In genomic region chr2:91947397-91948150, GRCm38 (mm10) we compare ENCODE assay signal across 8 mouse cellular contexts. TPM values are rescaled to one million over a fixed set of nuclear protein-coding genes. Genes with fewer than 3 reads are reported as not detected.
A peak's percentile ranks its signal among the peaks of the same experiment; 100 is the strongest.
DNase-seq lines count a peak whose midpoint lies in the region; ATAC-seq lines count a peak whose summit lies in the region.

No protein-coding gene starts in this region.

- peaks cover 61% of the 10 kb centered on the region for H3K36me3 ChIP-seq in erythroblast, embryonic 14.5 days (ENCODE audit: control insufficient read depth)
- peaks cover 9% of the 10 kb centered on the region for H3K36me3 ChIP-seq in hindbrain, embryonic 10.5 days
- H3K36me3 ChIP-seq in lung, embryonic 16.5 days (ENCODE audit: control insufficient read depth, insufficient read depth, low read length) = no peaks in the 10 kb centered on the region
- no peaks in the 10 kb centered on the region for H3K36me3 ChIP-seq in stomach, embryonic 15.5 days

- intact Hi-C loops in heart, postnatal 14 days (cut with DNase I) = no loop called here

- peak overlapping the region; percentile 61 for H3K4me3 ChIP-seq in erythroblast, embryonic 14.5 days (replicated peaks)
- peak overlapping the region; percentile 3; the same call in 1 of the 2 replicates for H3K4me3 ChIP-seq in hindbrain, embryonic 10.5 days
- no peak overlapping the region for H3K4me3 ChIP-seq in lung, embryonic 16.5 days (ENCODE audit: low read length)
- no peak overlapping the region for H3K4me3 ChIP-seq in stomach, embryonic 15.5 days (replicated peaks)

- 58% methylated on average over 11 of the region's 11 CpGs for WGBS in hindbrain, embryonic 10.5 days
- WGBS in lung, embryonic 16.5 days = 59% methylated on average over 11 of the region's 11 CpGs
- WGBS in stomach, embryonic 15.5 days = 57% methylated on average over 11 of the region's 11 CpGs

- H3K27ac ChIP-seq in hindbrain, embryonic 10.5 days = peak overlapping the region; percentile 80
- peak overlapping the region; percentile 54 for H3K27ac ChIP-seq in lung, embryonic 16.5 days (ENCODE audit: low read length)
- H3K27ac ChIP-seq in stomach, embryonic 15.5 days = peak overlapping the region; percentile 51

- H3K4me1 ChIP-seq in erythroblast, embryonic 14.5 days (ENCODE audit: control insufficient read depth) = peaks cover 89% of the 10 kb centered on the region
- peaks cover 66% of the 10 kb centered on the region for H3K4me1 ChIP-seq in hindbrain, embryonic 10.5 days (replicated peaks)
- peaks cover 39% of the 10 kb centered on the region for H3K4me1 ChIP-seq in lung, embryonic 16.5 days (replicated peaks; ENCODE audit: control insufficient read depth, insufficient read depth, low read length)
- peaks cover 49% of the 10 kb centered on the region for H3K4me1 ChIP-seq in stomach, embryonic 15.5 days

- H3K4me2 ChIP-seq in lung, embryonic 16.5 days (ENCODE audit: low read depth, low read length) = no peak overlapping the region
- peak overlapping the region; percentile 10; the same call in 1 of the 2 replicates for H3K4me2 ChIP-seq in stomach, embryonic 15.5 days

- no peaks in the 10 kb centered on the region for H3K9me3 ChIP-seq in erythroblast, embryonic 14.5 days (ENCODE audit: control insufficient read depth, low read length)
- H3K9me3 ChIP-seq in hindbrain, embryonic 10.5 days = no peaks in the 10 kb centered on the region
- no peaks in the 10 kb centered on the region for H3K9me3 ChIP-seq in lung, embryonic 16.5 days (ENCODE audit: control insufficient read depth, low read length)
- no peaks in the 10 kb centered on the region for H3K9me3 ChIP-seq in stomach, embryonic 15.5 days

- no peak for ATAC-seq in lung, embryonic 16.5 days (ENCODE audit: low read depth)
- 0 out of 2 replicates have a peak, but pooled peaks have one; percentile 15 for ATAC-seq in stomach, embryonic 15.5 days (ENCODE audit: insufficient read depth, low FRiP score, low read depth)

- peak overlapping the region; percentile 16; the same call in 1 of the 2 replicates for H3K9ac ChIP-seq in lung, embryonic 16.5 days (ENCODE audit: low read length)
- H3K9ac ChIP-seq in stomach, embryonic 15.5 days = no peak overlapping the region

- DNase-seq in heart, adult 11 months = peak; percentile 96
- DNase-seq in heart, postnatal 14 days = no peak
- DNase-seq in MN1 (ENCODE audit: low spot score) = peak; percentile 78
- no peak for DNase-seq in hindbrain, embryonic 10.5 days (ENCODE audit: low spot score)
- DNase-seq in urinary bladder, adult 2 months (ENCODE audit: low spot score) = no peak

- H3K27me3 ChIP-seq in erythroblast, embryonic 14.5 days (ENCODE audit: control insufficient read depth) = no peaks in the 10 kb centered on the region
- H3K27me3 ChIP-seq in hindbrain, embryonic 10.5 days (ENCODE audit: insufficient read depth, poor library complexity, severe bottlenecking) = no peaks in the 10 kb centered on the region
- no peaks in the 10 kb centered on the region for H3K27me3 ChIP-seq in lung, embryonic 16.5 days (ENCODE audit: control insufficient read depth, insufficient read depth, low read depth, low read length)
- no peaks in the 10 kb centered on the region for H3K27me3 ChIP-seq in stomach, embryonic 15.5 days (replicated peaks)

RNA-seq across cellular contexts. Expression of gene Gm9821, which starts 2.1 kb away (rescaled TPM):
- not detected for total RNA-seq in heart, postnatal 14 days (2021)
- polyA plus RNA-seq in erythroblast, embryonic 14.5 days (2012) = not detected in 2 replicates
- polyA plus RNA-seq in hindbrain, embryonic 10.5 days (2016; fragmentation: Nextera tagmentation; extraction: Ambion mirVana) = 0.18 and 0.25 TPM in 2 replicates
- 0.33 and 0.88 TPM in 2 replicates for polyA plus RNA-seq in lung, embryonic 16.5 days (2015; fragmentation: Nextera tagmentation; extraction: Ambion mirVana)
- polyA plus RNA-seq in stomach, embryonic 15.5 days (2015; fragmentation: Nextera tagmentation; extraction: Ambion mirVana) = 0.66 and 0.71 TPM in 2 replicates
- polyA plus RNA-seq in urinary bladder, adult 2 months (2012; rRNA removed) = 0.03 TPM in 1 of 2 replicates, not detected in the other

RNA-seq across cellular contexts. Expression of gene Mdk, which starts 15.5 kb away (rescaled TPM):
- 10 to 100 TPM; 15.7 to 16.8 TPM for total RNA-seq in heart, postnatal 14 days (2021)
- 1.1 and 1.8 TPM in 2 replicates for polyA plus RNA-seq in erythroblast, embryonic 14.5 days (2012)
- 1,375 and 1,717 TPM in 2 replicates for polyA plus RNA-seq in hindbrain, embryonic 10.5 days (2016; fragmentation: Nextera tagmentation; extraction: Ambion mirVana)
- 680 and 776 TPM in 2 replicates for polyA plus RNA-seq in lung, embryonic 16.5 days (2015; fragmentation: Nextera tagmentation; extraction: Ambion mirVana)
- polyA plus RNA-seq in stomach, embryonic 15.5 days (2015; fragmentation: Nextera tagmentation; extraction: Ambion mirVana) = 587 and 735 TPM in 2 replicates
- 34.7 and 37.5 TPM in 2 replicates for polyA plus RNA-seq in urinary bladder, adult 2 months (2012; rRNA removed)

RNA-seq across cellular contexts. Expression of gene Chrm4, which starts 20.5 kb away (rescaled TPM):
- total RNA-seq in heart, postnatal 14 days (2021) = not detected
- polyA plus RNA-seq in erythroblast, embryonic 14.5 days (2012) = 0.03 TPM in 1 of 2 replicates, not detected in the other
- polyA plus RNA-seq in hindbrain, embryonic 10.5 days (2016; fragmentation: Nextera tagmentation; extraction: Ambion mirVana) = 0.48 and 0.95 TPM in 2 replicates
- polyA plus RNA-seq in lung, embryonic 16.5 days (2015; fragmentation: Nextera tagmentation; extraction: Ambion mirVana) = 0.10 TPM in 1 of 2 replicates, not detected in the other
- 0.21 and 0.27 TPM in 2 replicates for polyA plus RNA-seq in stomach, embryonic 15.5 days (2015; fragmentation: Nextera tagmentation; extraction: Ambion mirVana)
- polyA plus RNA-seq in urinary bladder, adult 2 months (2012; rRNA removed) = 0.06 and 0.11 TPM in 2 replicates

RNA-seq across cellular contexts. Expression of gene Dgkz, which starts 28.1 kb away (rescaled TPM):
- total RNA-seq in heart, postnatal 14 days (2021) = 10 to 100 TPM; 62.3 to 63.1 TPM
- 6.0 and 8.4 TPM in 2 replicates for polyA plus RNA-seq in erythroblast, embryonic 14.5 days (2012)
- 36.3 and 39.4 TPM in 2 replicates for polyA plus RNA-seq in hindbrain, embryonic 10.5 days (2016; fragmentation: Nextera tagmentation; extraction: Ambion mirVana)
- polyA plus RNA-seq in lung, embryonic 16.5 days (2015; fragmentation: Nextera tagmentation; extraction: Ambion mirVana) = 55.9 and 59.7 TPM in 2 replicates
- polyA plus RNA-seq in stomach, embryonic 15.5 days (2015; fragmentation: Nextera tagmentation; extraction: Ambion mirVana) = 50.9 and 51.1 TPM in 2 replicates
- polyA plus RNA-seq in urinary bladder, adult 2 months (2012; rRNA removed) = 135 and 148 TPM in 2 replicates

Comparison
In these comparisons a context has a peak if more than half of its experiments do, and no peak if none do; other contexts are left out.
1. DNase-seq: peak in heart, adult 11 months (single experiment) and MN1 (single experiment); none in heart, postnatal 14 days (0 of 2), hindbrain, embryonic 10.5 days (single experiment) and urinary bladder, adult 2 months (single experiment).
2. H3K4me3 ChIP-seq: peak in erythroblast, embryonic 14.5 days (single experiment) and hindbrain, embryonic 10.5 days (single experiment); none in lung, embryonic 16.5 days (single experiment) and stomach, embryonic 15.5 days (single experiment).
3. RNA of gene Mdk, which starts 15.5 kb away (polyA plus RNA-seq): 1,375 to 1,717 TPM in hindbrain, embryonic 10.5 days, 680 to 776 TPM in lung, embryonic 16.5 days, 587 to 735 TPM in stomach, embryonic 15.5 days and 34.7 to 37.5 TPM in urinary bladder, adult 2 months; 1.1 to 1.8 TPM in erythroblast, embryonic 14.5 days; every median in the first group is over 10 times any median in the second.
4. Peak in every context shown above with its lines, with median percentiles within 50 percentile points of each other: H3K27ac ChIP-seq.